Mouse (Mus musculus): ENCODE results near the gene Abcg5. TPM values are rescaled to one million over a fixed set of nuclear protein-coding genes. Genes with fewer than 3 reads are reported as not detected.

The Abcg5 gene
- total RNA-seq, 2 experiments from 2014 or later = not detected

GRCm38 (mm10) chr17:84620610-84621009, 62.2 kb downstream of the Abcg5 start:
- no peak for DNase-seq (ENCODE audit: low spot score in 2 of 2)
- intact Hi-C loops (cut with DNase I) = no loop called here

DNA sequence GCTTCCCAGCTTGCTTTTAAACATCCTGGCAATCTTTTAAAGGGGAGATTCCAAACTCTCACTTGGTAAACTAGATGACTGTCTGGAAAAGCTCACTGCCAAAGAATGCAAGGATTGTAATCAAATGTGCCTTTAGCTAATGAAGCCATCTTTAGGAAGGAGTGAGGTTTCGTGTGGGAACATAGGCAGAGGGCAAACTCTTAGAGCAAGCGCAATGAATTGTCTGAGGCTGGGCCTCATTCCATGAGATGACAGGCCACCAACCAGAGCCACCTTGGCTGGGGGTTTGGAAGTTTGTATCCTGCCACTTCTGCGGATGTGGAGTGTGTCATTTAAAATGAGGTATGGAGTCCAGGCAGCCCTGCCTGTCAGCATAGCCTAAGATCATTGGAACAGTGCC, 62.7 kb downstream of the Abcg5 start:
- intact Hi-C loops (cut with DNase I) = no loop called here
- DNase-seq (ENCODE audit: low spot score in 2 of 2) = no peak

- intact Hi-C loops (cut with DNase I) = no loop called here
- DNase-seq (ENCODE audit: low spot score in 2 of 2) = no peak
Measured at GRCm38 (mm10) chr17:84619112-84619511, 63.7 kb downstream of the Abcg5 start.

DNA sequence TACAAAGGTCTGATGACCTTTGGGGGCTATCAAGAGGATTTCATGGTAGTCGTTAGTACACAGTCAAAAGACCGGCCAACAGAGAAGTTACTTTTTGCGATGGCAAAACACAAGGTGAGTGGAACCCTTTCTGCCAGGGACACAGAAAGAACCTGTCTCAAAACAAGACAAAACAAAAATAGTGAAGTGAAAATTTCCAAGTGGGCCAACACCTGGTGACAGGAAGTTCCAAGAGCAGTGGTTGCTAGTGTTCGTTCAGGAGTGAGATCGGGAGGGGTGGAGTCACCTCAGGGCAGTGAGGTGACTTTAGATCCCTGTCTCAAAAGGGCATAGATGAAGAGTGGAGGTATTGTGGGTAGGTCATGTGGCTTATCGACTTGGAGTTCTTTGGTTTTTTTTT, 64.9 kb downstream of the Abcg5 start:
- DNase-seq (ENCODE audit: low spot score in 2 of 2) = no peak
- intact Hi-C loops (cut with DNase I) = no loop called here

GRCm38 (mm10) chr17:84616526-84617074, 66.2 kb downstream of the Abcg5 start:
- intact Hi-C loops (cut with DNase I) = no loop called here
- DNase-seq (ENCODE audit: low spot score in 2 of 2) = no peak

GRCm38 (mm10) chr17:84615811-84616210, 67.0 kb downstream of the Abcg5 start:
- DNase-seq (ENCODE audit: low spot score in 2 of 2) = no peak
- intact Hi-C loops (cut with DNase I) = no loop called here

DNA sequence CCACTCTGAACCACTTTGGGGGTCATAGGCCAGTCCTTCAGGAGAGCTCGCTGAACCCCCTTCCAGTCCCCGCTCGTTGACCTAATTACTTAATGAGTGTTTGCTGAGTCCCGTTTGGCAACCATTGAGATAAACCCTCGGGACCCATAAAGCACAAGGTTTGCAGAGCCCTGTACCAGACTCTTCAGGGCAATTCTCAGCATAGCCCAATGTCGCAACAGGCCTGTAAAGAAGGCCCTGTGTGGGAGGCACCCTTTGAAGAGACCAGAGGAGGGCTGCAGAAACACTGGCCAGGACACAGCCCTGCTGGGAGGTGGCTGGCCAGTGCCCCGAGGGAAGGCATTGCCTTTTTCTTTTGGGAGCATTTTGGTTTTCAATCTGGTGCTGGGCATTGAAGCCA, 70.8 kb downstream of the Abcg5 start:
- no peak for DNase-seq (ENCODE audit: low spot score in 2 of 2)
- intact Hi-C loops (cut with DNase I) = no loop called here

- DNase-seq (ENCODE audit: low spot score in 2 of 2) = no peak
- intact Hi-C loops (cut with DNase I) = no loop called here
Measured at GRCm38 (mm10) chr17:84611500-84611899, 71.3 kb downstream of the Abcg5 start.

GRCm38 (mm10) chr17:84608606-84609005, 74.2 kb downstream of the Abcg5 start:
- intact Hi-C loops (cut with DNase I) = no loop called here
- DNase-seq (ENCODE audit: low spot score in 2 of 2) = no peak

Other genes starting within 250 kb of the Abcg5 start
- 10 to 100 TPM; 12.7 to 14.5 TPM for gene Thada, start 216.8 kb downstream of the Abcg5 start, total RNA-seq (2021)
- 1 to 10 TPM; 5.0 to 5.4 TPM for gene Plekhh2, start 171.1 kb downstream of the Abcg5 start, total RNA-seq (2021)
- gene Dync2li1, start 56.5 kb downstream of the Abcg5 start, total RNA-seq (2021) = 10 to 100 TPM; 18.5 to 20.4 TPM
- not detected for gene Abcg8, start 6.7 kb downstream of the Abcg5 start, total RNA-seq (2021)
- 10 to 100 TPM; 60.1 TPM for gene Lrpprc, start 107.8 kb upstream of the Abcg5 start, total RNA-seq (2021)